Mouse (Mus musculus) intestine, postnatal 0 days (tissue): ENCODE data around the gene Rapgef4. TPM values are rescaled to one million over a fixed set of nuclear protein-coding genes. Genes with fewer than 3 reads are reported as not detected.
A peak's percentile ranks its signal among the peaks of the same experiment; 100 is the strongest.

Experiments used
- ATAC-seq: fragments of 200-750 bp; cut with Nextera tagmentation; 2 replicates; pipeline ENCODE4 v1.8.0; 2017; ENCODE audit warnings: mild to moderate bottlenecking, moderate TSS enrichment, moderate library complexity
- H3K27ac ChIP-seq: fragments of 300-500 bp; sonication (generic); 2 replicates; pipeline ENCODE4 v1.5.1; 2014; ENCODE audit warnings: mild to moderate bottlenecking, low read depth, low read length, moderate library complexity
- H3K27me3 ChIP-seq: fragments of 300-500 bp; sonication (generic); replicated peaks from 2 replicates; pipeline ENCODE4 v1.6.1; 2014; ENCODE audit warnings: low read length, mixed read lengths; ENCODE audit not compliant: control insufficient read depth, insufficient read depth
- H3K36me3 ChIP-seq: fragments of 300-500 bp; sonication (generic); 2 replicates; pipeline ENCODE4 v1.6.1; 2014; ENCODE audit warnings: mild to moderate bottlenecking, moderate library complexity; ENCODE audit not compliant: control insufficient read depth, insufficient read depth
- H3K4me1 ChIP-seq: fragments of 300-500 bp; sonication (generic); replicated peaks from 2 replicates; pipeline ENCODE4 v1.6.1; 2014; ENCODE audit warnings: antibody characterized with exemption, low read length, mixed read lengths; ENCODE audit not compliant: control insufficient read depth, insufficient read depth
- H3K4me2 ChIP-seq: fragments of 300-500 bp; sonication (generic); replicated peaks from 2 replicates; pipeline ENCODE4 v1.6.1; 2014; ENCODE audit warnings: low read depth, mild to moderate bottlenecking, moderate library complexity
- H3K4me3 ChIP-seq: fragments of 300-500 bp; sonication (generic); 2 replicates; pipeline ENCODE4 v1.5.1; 2014; ENCODE audit warnings: low read depth, low read length
- H3K9ac ChIP-seq: fragments of 300-500 bp; sonication (generic); 2 replicates; pipeline ENCODE4 v1.6.1; 2014; ENCODE audit warnings: mild to moderate bottlenecking, low read depth, low read length
- H3K9me3 ChIP-seq: fragments of 300-500 bp; sonication (generic); 2 replicates; pipeline ENCODE4 v1.6.1; 2016; ENCODE audit warnings: mixed run types; ENCODE audit not compliant: control insufficient read depth
- CTCF ChIP-seq: sonication (generic); IDR thresholded peaks from 2 replicates; pipeline ENCODE4 v1.5.1; 2016; ENCODE audit warnings: low read depth, mild to moderate bottlenecking, control low read depth, antibody characterized with exemption, moderate library complexity
- WGBS: fragments of 180-500 bp; shearing (Covaris S2); extraction: QIAGEN DNeasy Blood & Tissue Kit; methylation state at CpG from one replicate; pipeline ENCODE4 v1.1.7; 2014; 5-methylcytosine and 5-hydroxymethylcytosine counted together
- polyA plus RNA-seq: library from polyadenylated mRNA; unstranded; fragments of >200 nt; fragmentation: Nextera tagmentation; extraction: Ambion mirVana; gene quantifications from 2 replicates; pipeline ENCODE4 v1.2.1, GENCODE M21; 2015

The Rapgef4 gene
- polyA plus RNA-seq, 1 experiment from 2014 or later = 2.7 TPM

- no peaks in the 10 kb centered on the region for H3K36me3 ChIP-seq
- no peaks in the 10 kb centered on the region for H3K4me1 ChIP-seq
- WGBS = 68% methylated on average over 5 of the region's 5 CpGs
- peak overlapping the region; percentile 24 for H3K4me3 ChIP-seq
- no peaks in the 10 kb centered on the region for H3K27me3 ChIP-seq
- no peak for ATAC-seq
- H3K9me3 ChIP-seq = no peaks in the 10 kb centered on the region
- H3K9ac ChIP-seq = no peak overlapping the region
- H3K27ac ChIP-seq = no peak overlapping the region; the same call in 1 of the 2 replicates
- H3K4me2 ChIP-seq = peak overlapping the region; percentile 31
- TF ChIP-seq CTCF = no peak
Measured at GRCm38 (mm10) chr2:72054280-72054679, 73.2 kb downstream of the Rapgef4 start.

GRCm38 (mm10) chr2:72054736-72055135 is 73.7 kb downstream of the Rapgef4 start:
- Histone ChIP-seq H3K4me1 (no peaks in the 10 kb centered on the region), H3K9me3 (no peaks in the 10 kb centered on the region), H3K4me3 (no peak overlapping the region), H3K4me2 (no peak overlapping the region), H3K27me3 (no peaks in the 10 kb centered on the region), H3K36me3 (no peaks in the 10 kb centered on the region), H3K9ac (no peak overlapping the region), H3K27ac (no peak overlapping the region)
- TF ChIP-seq CTCF = no peak
- no peak for ATAC-seq
- 74% methylated on average over 6 of the region's 6 CpGs for WGBS

GRCm38 (mm10) chr2:72055476-72055875 is 74.4 kb downstream of the Rapgef4 start:
- Histone ChIP-seq H3K9ac (no peak overlapping the region), H3K36me3 (no peaks in the 10 kb centered on the region), H3K4me2 (no peak overlapping the region), H3K4me1 (no peaks in the 10 kb centered on the region), H3K4me3 (no peak overlapping the region), H3K9me3 (no peaks in the 10 kb centered on the region), H3K27ac (no peak overlapping the region), H3K27me3 (no peaks in the 10 kb centered on the region)
- no peak for TF ChIP-seq CTCF
- 76% methylated on average over 5 of the region's 5 CpGs for WGBS
- no peak for ATAC-seq

- Histone ChIP-seq H3K9ac (peak overlapping the region; percentile 7; the same call in 1 of the 2 replicates), H3K4me2 (no peak overlapping the region), H3K4me1 (no peaks in the 10 kb centered on the region), H3K36me3 (no peaks in the 10 kb centered on the region), H3K27me3 (no peaks in the 10 kb centered on the region), H3K4me3 (no peak overlapping the region), H3K27ac (no peak overlapping the region), H3K9me3 (no peaks in the 10 kb centered on the region)
- 72% methylated on average over 11 of the region's 11 CpGs for WGBS
- TF ChIP-seq CTCF = no peak
- ATAC-seq = no peak
Measured at GRCm38 (mm10) chr2:72056081-72056874, 75.2 kb downstream of the Rapgef4 start.

GRCm38 (mm10) chr2:72062931-72063330 is 81.9 kb downstream of the Rapgef4 start:
- no peaks in the 10 kb centered on the region for H3K9me3 ChIP-seq
- H3K4me1 ChIP-seq = no peaks in the 10 kb centered on the region
- no peak overlapping the region for H3K9ac ChIP-seq
- WGBS = 22% methylated on average over 4 of the region's 4 CpGs
- no peak for ATAC-seq
- H3K4me2 ChIP-seq = no peak overlapping the region
- H3K4me3 ChIP-seq = no peak overlapping the region
- TF ChIP-seq CTCF = no peak
- no peaks in the 10 kb centered on the region for H3K27me3 ChIP-seq
- no peak overlapping the region for H3K27ac ChIP-seq
- no peaks in the 10 kb centered on the region for H3K36me3 ChIP-seq

DNA sequence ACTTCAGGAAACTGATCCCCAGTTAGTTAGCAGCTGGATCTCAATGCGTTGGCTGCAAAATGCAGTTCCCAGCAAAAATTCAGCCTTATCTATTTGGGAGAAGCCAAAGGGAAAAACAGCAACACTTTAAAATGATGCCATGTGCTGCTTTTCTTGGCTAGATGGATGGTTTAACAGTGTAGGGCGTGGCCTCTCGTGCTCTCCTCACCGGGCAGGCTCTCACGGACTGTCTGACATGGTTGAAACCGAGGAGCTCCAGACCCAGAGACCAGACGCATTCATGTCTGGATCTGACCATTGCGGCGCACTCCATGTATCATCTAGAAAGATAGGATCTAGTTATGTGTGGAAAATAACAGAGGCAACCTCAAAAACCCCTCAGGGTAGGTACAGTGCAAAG is 87.5 kb downstream of the Rapgef4 start:
- TF ChIP-seq CTCF = no peak
- Histone ChIP-seq H3K9me3 (no peaks in the 10 kb centered on the region), H3K9ac (no peak overlapping the region), H3K36me3 (no peaks in the 10 kb centered on the region), H3K27ac (no peak overlapping the region), H3K4me2 (no peak overlapping the region), H3K4me1 (no peaks in the 10 kb centered on the region), H3K4me3 (no peak overlapping the region), H3K27me3 (no peaks in the 10 kb centered on the region)
- WGBS = 74% methylated on average over 9 of the region's 9 CpGs
- no peak for ATAC-seq
